Comparison of ENCODE assay signal across 10 mouse cellular contexts in genomic region chr5:85571967-85572366, GRCm38 (mm10).
DNase-seq lines count a peak whose midpoint lies in the region; ATAC-seq lines count a peak whose summit lies in the region.
"Had no signal": no experiment of that assay in that cellular context is flagged by ENCODE, and none has a peak within 500 bp of the region (broad histone marks: within the 10 kb centered on the region; RNA-seq: fewer than 3 reads in every experiment).

No protein-coding gene starts in this region.

- intact Hi-C loops in left cerebral cortex, postnatal 4 days (cut with DNase I): no loop called here
- intact Hi-C loops in heart, postnatal 10 days (cut with DNase I): no loop called here

- DNase-seq in frontal cortex, postnatal 25 days (ENCODE audit: low spot score in 2 of 2): no peak
- DNase-seq in cerebellum, adult 11-12 months: peak; percentile 48
- peak; percentile 9 to 19 for DNase-seq in frontal cortex, postnatal 36 days (ENCODE audit: low spot score in 2 of 2)
- DNase-seq in left cerebral cortex, postnatal 4 days: peak; percentile 78
- DNase-seq in ovary, adult 18-20 months (ENCODE audit: low spot score): no peak
- DNase-seq in adrenal gland, postnatal 10 days: no peak
- no peak for DNase-seq in heart, postnatal 10 days
- DNase-seq: adrenal gland, postnatal 36 days; kidney, adult 2 months had no signal

- peak; percentile 55; the same call in 1 of the 2 replicates for ATAC-seq in frontal cortex, adult (ENCODE audit: low TSS enrichment)

Comparison
In these comparisons a context has a peak if more than half of its experiments do, and no peak if none do; other contexts are left out.
1. DNase-seq: peak in cerebellum, adult 11-12 months (single experiment), frontal cortex, postnatal 36 days (2 of 2) and left cerebral cortex, postnatal 4 days (single experiment); none in frontal cortex, postnatal 25 days (0 of 2), ovary, adult 18-20 months (single experiment), adrenal gland, postnatal 10 days (single experiment) and heart, postnatal 10 days (0 of 2).